Mouse (Mus musculus): ENCODE data around the gene Inha.

Gene Inha

DNA sequence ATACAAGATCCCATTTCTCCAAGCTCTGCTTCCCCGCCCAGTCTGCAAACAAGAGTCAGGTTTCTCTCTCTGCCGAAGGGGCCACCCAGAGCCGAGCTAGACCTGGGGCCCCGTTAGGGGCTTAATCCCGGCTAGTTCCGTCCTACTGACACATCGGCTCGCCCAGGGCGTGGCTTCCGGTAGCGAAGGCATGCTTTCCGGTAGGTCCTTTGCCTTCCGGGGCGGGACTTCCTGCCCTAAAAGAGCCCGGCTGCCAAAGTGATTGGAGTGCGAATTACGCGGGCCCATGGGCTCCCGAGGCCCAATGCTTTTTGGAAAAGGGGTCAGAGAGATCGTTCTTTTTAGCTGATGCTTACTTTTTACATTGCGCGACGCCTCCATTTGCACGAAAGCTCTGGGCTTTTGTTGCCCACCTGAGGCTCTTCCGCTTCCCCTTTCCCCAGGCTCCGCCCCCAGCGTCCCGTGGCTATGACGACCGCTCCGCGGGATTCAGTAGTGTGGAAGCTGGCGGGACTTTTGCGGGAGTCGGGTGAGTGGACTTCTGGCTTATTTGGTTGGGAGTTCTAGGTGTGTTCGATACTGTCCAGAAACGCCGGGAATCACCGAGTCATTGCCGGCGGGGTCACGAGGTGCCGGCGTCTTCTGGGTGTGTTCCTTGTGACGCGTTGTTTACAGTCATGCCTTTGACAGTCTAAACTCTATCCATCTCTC is 14.6 kb downstream of the Inha start, which contains the start of gene Stk11ip:
Stk11ip (plus strand) TSS at position 209 of the 711 bp plus-strand sequence.
- peak; percentile 92 for DNase-seq (ENCODE audit: low spot score)

DNA sequence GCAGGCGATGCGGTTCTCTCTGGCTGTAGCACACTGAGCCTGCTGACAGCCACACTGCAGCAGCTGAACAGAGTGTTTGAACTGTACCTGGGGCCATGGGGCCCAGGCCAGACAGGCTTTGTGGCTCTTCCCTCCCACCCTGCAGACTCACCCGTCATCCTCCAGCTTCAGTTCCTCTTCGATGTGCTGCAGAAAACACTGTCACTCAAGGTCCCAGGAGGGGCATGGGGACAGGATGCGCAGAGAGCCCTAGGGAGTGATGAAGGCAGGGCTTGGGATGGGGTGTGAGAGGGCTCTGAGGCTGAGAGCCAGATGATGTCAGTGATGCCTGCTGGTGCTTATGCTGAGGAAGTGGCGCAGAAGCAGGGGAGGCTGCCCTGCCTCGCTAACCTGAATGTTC is 17.8 kb downstream of the Inha start:
- peak; percentile 33 for DNase-seq (ENCODE audit: low spot score)

DNA sequence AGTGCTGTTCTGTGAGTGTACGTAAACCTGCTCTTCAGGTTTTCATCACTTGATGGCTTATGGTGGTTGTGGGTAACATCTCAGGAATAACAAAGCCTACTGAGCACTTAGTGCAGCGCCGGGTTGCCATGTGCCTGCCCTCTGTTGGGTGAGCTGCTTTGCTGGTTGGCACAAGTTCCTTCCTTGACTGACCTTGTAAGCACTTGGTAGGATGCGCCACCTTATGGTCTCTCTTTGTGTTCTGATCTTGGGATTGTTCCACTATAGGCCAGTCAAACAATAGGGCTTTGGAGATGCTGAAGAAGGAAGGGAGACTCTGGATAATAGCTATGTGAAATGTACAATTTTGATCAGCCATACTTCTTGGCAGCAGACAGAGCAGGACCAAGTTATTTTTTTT is 23.7 kb downstream of the Inha start:
- DNase-seq (ENCODE audit: low spot score): no peak

DNA sequence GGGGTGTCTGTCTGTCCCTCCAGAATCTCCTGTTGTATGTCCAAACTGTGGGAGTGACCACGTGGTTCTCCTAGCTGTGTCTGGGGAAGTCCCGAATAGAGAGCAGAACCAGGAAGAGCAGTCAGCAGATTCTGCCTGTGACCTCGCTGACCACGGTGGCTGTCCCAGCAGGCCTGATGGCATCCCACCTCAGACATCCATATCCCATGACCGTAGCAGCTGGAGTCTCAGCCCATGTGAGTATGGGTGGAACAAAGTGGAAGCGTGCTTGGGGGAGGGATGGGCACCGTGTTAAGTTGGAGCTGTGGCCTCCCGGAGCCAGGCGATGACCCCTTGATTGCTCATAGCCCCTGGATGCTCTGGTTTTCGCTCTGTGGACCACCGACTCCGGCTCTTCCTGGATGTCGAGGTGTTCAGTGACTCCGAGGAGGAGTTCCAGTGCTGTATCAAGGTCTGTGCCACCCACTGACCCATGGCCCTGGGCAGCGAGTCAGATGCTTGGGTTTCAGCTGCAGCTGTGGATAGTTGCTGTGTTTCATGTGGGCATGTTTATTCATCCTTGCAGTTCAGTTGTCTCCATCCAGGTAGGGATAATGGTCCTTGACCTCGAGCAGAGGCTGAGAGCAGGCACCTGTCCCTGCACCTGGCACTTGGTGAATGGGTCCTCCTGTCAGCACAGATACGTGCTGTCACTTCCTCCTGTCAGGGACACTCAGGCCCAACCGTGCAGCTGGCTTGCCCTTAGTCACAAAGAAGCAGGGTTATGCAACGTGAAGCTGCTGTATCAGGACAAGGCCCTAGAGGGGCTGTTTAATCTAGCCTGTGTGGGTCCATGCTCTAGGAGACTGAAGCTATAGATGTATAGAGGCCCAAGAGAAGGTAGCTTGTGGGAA is 25.6 kb downstream of the Inha start:
- DNase-seq (ENCODE audit: low spot score): no peak

DNA sequence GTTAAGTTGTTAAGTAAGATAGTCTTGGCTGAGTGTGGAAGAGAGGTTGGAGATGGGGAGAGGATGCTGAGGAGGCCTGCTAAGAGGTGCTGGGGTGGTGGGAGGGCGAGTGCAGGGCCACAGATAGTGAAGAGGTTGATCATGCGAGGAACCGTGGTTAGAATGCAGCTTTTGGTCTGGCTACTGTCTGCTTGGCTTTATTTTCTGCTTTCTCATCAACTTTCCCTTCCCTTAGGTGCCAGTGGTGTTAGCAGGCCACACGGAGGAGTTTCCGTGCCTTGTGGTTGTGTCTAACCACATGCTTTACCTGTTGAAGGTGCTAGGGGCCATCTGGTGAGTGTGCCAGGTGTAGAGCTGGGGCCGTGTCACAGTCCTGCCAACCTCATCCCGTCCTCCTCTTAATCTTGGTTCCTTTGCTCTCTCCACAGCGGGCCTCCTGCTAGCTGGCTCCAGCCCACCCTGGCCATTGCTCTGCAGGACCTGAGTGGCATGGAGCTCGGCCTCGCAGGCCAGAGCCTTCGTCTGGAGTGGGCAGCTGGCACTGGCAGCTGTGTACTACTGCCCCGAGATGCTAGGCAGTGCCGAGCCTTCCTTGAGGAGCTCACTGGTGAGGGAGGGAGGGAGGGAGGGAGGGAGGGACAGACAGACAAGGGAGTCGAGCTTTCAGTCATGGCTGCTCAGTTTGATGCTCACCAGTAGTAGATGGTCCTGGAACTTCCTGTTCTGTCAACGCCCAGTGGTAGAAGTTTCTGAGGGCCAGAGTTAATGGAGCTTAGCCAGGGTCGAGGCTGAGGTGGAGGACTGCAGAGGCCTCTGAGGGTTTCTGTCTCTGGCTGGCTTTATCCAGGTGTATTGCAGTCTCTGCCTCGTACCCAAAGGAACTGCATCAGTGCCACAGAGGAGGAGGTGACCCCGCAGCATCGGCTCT is 26.7 kb downstream of the Inha start:
- no peak for DNase-seq (ENCODE audit: low spot score)

DNA sequence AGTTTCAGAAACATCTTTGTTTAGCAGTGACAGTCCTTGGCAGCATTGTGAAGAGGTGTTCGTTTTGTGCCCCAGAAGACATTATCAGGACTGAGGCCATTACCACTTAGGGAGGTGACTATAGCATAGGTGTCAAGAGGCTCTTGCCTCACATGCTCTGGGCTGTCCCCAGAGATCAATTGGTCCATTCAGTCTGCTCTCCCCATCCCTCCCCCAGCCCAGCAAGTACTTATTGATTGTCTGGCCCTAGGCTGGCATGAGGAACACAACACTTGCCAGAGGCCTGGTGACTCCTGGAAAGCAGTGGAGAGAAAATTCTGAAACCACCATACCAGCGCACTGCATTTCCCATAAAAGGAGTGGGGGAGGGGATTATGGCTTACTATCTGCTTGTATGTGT is 30.7 kb downstream of the Inha start:
- DNase-seq (ENCODE audit: low spot score): no peak

DNA sequence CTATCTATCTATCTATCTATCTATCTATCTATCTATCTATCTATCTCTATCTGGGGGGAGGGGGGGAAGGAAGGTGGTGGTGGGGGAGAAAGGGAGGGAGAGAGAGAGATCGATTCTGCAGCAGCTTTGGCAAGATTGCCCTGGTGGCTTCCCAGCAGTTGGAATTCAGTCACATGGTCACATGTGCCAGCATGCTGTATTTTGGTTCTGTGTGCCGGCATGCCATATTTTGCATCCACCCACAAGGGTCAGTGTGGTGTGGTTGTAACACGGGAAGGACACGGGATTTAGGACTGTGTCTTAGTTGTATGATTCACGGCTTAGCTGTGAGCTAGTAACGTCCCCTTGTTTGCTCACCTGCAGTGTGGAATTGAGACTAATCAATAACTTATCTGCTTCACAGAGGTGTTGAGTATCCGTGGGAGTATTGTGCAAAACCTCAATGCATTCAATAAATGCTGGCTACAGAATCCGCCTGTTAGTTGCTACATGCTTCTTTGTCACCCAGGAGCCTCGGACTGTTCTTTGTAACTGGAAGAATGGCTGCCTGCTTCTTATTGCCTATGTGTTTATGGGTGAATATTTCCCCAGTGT is 31.8 kb downstream of the Inha start:
- DNase-seq (ENCODE audit: low spot score): no peak

DNA sequence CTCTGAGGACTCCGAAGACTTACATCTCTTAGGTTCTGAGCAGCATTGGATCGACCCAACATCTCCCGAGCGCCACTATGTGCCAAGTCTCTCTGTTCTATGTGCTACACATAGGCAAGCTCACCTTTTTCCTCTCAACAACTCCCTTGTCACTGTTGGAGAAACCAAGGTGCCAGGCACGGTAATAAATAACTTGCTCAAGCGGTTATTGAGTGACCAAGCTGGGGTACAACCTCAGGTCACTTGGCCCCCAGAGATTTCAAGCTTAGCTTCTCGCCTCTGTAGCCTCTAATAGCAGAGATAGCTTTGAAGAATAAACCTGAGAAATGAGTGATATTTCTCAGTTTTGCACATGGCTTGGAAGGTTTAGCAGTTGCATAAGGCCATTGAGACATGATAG is 34.6 kb downstream of the Inha start:
- DNase-seq (ENCODE audit: low spot score): no peak

DNA sequence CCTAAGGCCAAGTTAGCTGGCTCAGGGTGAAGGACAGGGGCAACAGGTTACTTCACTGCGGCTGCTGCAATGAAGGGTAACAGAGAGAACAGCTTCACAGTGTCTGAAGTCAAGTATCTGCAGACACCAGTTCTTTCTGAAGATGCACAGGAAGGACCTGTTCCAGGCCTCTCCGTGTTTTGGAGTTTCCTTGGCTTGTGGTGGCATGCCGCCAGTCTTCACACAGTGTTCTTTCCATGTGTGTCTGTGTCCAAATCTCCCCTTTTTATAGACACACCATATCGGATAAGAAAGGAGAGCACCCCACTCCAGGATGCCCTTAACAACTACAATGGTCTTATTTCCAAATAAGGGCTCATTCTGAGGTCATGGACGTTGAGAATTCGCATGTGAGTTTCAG is 37.5 kb downstream of the Inha start:
- no peak for DNase-seq (ENCODE audit: low spot score)

DNA sequence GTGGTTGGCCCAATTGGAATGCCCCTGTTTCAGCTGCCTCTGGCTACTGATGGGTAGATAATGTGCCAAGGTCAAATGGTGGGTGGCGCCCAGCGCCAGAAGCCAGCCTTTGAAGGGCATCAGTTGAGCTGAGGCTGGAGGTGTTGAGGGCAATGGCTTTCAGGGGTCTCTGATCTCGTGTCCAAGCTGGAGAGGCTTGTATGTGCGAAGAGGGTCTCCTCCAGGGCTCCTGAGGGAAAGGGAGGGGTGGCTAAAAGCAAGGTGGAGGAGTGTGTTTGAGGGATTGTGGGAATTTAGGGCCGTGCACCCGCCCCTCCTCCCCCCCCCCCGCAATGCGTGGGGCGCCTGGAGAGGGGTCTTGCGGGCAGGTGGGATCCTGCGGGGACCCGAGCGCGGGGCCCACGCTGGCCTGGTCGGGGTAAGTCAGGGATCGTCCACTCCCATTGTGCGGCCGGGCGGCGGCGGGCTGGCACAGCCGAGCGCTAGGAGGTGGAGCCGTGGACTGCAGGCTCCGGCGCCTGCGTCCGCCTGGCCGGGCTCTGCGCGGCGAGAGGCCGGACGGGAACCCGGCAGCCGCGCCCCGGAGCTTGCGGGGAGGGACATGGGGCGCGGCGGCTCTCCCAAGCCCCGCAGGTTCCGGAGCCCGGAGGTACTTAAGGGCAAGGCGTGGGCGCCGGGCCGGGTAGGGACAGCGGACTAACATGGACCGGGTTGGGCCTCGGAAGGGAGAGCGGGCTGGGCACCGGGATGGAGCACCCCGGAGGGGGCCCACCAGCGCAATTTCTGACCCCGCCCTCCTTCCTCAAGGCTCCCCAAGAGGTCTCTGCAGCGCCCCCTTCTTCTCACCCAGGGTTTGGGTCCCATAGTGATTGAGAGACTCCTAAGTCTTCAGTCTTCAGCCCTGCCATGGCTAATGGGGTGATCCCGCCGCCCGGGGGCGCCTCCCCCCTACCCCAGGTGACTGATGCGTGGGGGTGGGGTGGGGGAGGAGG is 39.4 kb downstream of the Inha start, which contains the start of gene Slc4a3:
Slc4a3 (plus strand) TSS at position 302 of the 992 bp plus-strand sequence.
- DNase-seq (ENCODE audit: low spot score): no peak

DNA sequence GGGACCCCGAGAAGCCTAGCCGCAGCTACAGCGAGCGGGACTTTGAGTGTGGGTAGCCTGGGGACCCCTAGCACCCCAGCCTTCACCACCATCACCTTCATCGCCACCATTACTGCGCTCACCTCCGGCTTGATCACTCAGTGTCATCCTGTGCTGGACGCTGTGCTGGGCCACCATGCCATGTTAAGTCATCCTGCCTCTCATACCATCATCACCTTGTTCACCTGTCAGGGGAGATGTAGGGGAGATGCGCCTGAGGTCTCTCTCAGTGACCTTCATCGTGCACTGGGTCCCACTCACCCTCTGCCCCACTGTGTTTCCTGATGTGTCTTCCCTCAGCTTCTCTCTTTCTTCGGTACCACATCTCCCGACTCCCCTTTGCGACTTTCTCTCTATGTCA is 40.5 kb downstream of the Inha start:
- no peak for DNase-seq (ENCODE audit: low spot score)

DNA sequence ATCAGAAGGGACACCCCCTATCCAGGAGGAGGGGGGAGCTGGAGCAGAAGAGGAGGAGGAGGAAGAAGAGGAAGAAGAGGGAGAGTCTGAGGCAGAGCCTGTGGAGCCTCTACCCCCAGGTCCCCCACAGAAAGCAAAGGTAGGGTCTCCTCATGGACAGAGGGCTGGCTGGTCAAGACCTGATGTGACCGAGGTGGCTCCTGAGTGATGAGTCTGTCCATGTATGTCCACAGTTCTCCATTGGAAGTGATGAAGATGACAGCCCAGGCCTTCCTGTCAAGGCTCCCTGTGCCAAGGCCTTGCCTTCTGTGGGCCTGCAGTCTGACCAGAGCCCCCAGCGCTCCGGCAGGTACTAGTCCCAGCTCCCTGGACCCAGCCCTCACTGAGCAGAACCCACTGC is 41.2 kb downstream of the Inha start:
- no peak for DNase-seq (ENCODE audit: low spot score)

DNA sequence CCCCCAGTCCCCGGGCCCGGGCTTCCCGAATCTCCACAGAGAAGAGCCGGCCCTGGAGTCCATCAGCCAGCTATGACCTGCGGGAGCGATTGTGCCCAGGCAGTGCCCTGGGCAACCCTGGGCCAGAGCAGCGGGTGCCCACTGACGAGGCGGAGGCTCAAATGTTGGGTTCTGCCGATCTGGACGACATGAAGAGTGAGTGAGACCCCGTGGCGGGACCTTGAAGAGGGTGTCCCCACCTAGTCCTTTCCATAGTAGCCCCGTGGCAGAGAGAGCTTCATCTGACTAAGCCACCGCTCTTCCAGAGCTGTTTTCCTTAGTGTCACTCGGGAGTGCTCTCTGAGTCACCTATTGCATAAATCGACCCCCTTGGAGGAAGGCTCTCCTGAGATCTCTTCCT is 42.0 kb downstream of the Inha start:
- no peak for DNase-seq (ENCODE audit: low spot score)

DNA sequence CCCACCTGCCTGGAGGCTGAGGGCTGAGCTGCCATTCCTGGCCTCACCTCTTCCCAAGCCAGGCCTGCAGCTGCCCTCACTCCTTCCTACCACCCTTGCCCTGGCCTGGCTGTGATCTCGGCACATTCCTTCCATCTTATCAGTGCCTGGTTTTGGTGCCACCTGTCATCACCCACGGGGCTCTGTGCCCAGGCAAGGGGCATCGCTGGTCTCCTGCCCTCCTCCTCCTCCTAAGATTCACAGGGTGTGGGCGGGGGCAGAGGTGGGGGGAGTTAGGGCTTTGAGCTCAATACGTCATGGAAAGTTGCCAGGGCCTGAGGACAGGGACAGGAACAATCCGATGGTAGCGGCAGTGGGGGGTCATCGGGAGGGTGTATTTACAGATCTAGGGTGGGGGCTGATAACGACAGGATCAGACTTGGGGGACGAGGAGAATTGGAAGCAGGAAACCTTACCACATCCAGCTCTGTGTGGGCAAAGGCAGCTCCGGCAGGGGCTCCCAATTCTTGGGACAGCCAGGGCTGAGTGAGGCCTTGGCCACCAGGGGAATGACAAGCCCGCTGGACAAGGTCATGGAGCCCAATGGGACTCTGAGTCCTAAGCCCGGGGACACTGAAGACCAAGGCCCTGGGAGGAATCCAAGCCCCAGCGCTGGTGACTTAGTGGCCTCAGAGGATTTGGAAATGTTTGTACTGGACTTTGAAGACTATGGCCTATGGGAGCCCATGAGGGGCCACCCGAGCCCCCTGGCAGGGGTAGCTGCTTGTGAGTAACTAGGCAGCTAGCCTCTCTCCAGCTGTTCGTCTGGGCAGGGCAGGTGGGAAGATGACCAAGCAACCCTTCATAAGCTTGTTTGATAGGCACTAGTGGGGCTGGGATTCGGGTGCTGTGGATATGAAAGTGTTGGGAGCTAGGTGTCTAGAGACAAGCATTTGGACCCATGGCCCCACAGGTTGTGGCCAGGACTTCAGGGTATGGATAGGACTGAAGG is 42.7 kb downstream of the Inha start:
- DNase-seq (ENCODE audit: low spot score): no peak

DNA sequence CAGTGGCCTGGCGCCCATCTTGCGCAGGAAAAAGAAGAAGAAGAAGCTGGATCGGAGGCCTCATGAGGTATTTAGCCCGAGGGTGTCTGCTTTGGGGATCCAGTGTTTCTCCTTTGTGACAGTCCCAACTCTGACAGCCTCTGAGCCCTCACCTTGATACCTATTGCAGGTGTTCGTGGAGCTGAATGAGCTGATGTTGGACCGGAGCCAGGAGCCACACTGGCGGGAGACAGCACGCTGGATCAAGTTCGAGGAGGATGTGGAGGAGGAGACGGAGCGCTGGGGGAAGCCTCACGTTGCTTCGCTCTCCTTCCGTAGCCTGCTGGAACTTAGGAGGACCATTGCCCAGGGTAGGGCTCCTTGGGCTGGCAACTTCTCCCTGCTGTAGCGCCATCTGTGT is 43.7 kb downstream of the Inha start:
- DNase-seq (ENCODE audit: low spot score): no peak

DNA sequence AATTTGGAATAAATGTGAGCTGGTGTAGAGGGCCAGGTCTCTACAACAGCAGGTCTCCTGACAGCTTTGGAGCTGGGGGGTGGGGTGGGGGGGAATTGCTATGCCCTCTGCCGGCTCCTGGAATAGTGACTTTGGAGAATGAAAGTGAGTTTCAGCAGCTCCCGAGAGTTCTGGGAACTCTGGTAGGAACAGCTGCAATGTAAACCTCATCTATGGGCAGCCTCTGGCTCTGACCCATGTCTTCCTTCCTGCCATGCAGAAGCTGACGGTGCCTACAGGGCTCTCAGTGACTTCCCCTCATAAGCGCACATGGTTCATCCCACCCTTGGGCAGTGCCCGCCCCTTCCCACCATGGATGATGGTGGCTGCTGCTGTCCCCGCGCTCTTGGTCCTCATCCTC is 48.8 kb downstream of the Inha start:
- DNase-seq (ENCODE audit: low spot score): no peak

DNA sequence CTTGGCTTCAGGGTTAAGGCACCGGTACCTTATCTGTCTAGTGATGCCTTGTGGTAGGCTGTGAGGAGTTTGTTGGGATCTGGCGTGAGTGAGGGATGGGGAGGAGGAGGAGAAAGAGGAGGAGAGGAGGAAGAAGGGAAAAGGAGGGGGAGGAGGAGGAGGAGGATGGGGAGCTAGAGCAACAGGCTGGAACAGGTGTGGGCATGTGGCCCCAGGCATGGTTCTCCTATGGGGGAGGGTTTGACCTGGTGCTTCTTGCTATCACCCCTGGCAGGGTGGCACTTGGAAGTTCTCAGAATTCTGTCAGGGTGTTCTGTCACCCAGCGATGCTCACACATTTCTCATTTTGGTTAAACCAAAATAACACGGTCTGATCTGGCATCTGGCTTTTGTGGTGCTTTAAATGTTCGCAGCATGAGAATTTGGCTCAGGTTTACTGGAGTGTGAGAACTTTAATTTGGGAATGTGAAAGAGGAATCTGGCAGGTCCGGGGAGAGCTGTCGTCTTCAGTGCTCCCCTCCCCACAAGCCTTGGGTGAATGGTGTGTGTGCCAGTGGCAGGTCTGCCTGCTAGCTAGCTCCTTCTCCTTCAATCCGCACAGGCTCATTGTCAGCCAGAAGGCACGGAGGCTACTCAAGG is 49.4 kb downstream of the Inha start:
- no peak for DNase-seq (ENCODE audit: low spot score)

DNA sequence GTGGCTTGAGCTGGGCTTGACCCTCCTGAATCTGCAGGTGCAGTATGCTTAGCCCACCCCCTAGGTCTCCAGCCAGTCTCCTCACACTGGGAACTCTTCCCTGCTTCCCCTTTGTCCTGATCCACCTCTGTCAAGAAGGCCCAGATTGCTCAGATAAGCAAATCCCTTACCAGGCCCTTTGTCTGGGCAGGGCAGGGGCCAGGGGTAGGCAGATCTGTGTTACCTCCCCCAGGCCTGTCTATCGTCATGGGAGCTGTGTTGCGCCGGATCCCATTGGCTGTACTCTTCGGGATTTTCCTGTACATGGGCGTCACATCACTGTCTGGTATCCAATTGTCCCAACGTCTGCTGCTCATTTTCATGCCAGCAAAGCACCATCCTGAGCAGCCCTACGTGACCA is 50.2 kb downstream of the Inha start:
- no peak for DNase-seq (ENCODE audit: low spot score)

Data from T-cell, adult 2 months (primary cell).